ENCODE assay signal across 15 mouse cellular contexts in genomic region chr2:4302119-4302518, GRCm38 (mm10).
A peak's percentile ranks its signal among the peaks of the same experiment; 100 is the strongest.
DNase-seq lines count a peak whose midpoint lies in the region; ATAC-seq and TF ChIP-seq lines count a peak whose summit lies in the region.
"Had no signal": no experiment of that assay in that cellular context is flagged by ENCODE, and none has a peak within 500 bp of the region (broad histone marks: within the 10 kb centered on the region; RNA-seq: fewer than 3 reads in every experiment).

No protein-coding gene starts in this region.

- H3K4me3 ChIP-seq in forebrain, embryonic 10.5 days = peak overlapping the region; percentile 41; the same call in 1 of the 2 replicates
- no peak overlapping the region for H3K4me3 ChIP-seq in forebrain, postnatal 0 days (ENCODE audit: low read depth, low read length)
- H3K4me3 ChIP-seq in kidney, postnatal 0 days (replicated peaks; ENCODE audit: low read depth, low read length) = no peak overlapping the region
- H3K4me3 ChIP-seq in hindbrain, embryonic 11.5 days (ENCODE audit: low read depth, low read length) = no peak overlapping the region
- peak overlapping the region; percentile 56 for H3K4me3 ChIP-seq in limb, embryonic 13.5 days

- H3K27me3 ChIP-seq in forebrain, embryonic 10.5 days (ENCODE audit: poor library complexity, severe bottlenecking) = no peaks in the 10 kb centered on the region
- no peaks in the 10 kb centered on the region for H3K27me3 ChIP-seq in forebrain, postnatal 0 days (ENCODE audit: insufficient read depth, low read length)
- H3K27me3 ChIP-seq in kidney, postnatal 0 days (ENCODE audit: insufficient read depth, low read length) = no peaks in the 10 kb centered on the region
- no peaks in the 10 kb centered on the region for H3K27me3 ChIP-seq in hindbrain, embryonic 11.5 days (ENCODE audit: control insufficient read depth, insufficient read depth, low read length)
- no peaks in the 10 kb centered on the region for H3K27me3 ChIP-seq in limb, embryonic 13.5 days
- H3K27me3 ChIP-seq: neural tube, embryonic 12.5 days had no signal

- ATAC-seq in forebrain, postnatal 0 days = no peak
- no peak for ATAC-seq in kidney, postnatal 0 days (replicated peaks; ENCODE audit: low FRiP score, low read depth)
- ATAC-seq in hindbrain, embryonic 11.5 days (ENCODE audit: low FRiP score) = no peak
- no peak for ATAC-seq in limb, embryonic 13.5 days (ENCODE audit: low FRiP score, low read depth)

- 86% methylated on average over 3 of the region's 3 CpGs for WGBS in forebrain, embryonic 10.5 days
- WGBS in forebrain, postnatal 0 days = 80% methylated on average over 3 of the region's 3 CpGs
- WGBS in kidney, postnatal 0 days = 70% methylated on average over 3 of the region's 3 CpGs
- 92% methylated on average over 3 of the region's 3 CpGs for WGBS in hindbrain, embryonic 11.5 days
- 74% methylated on average over 3 of the region's 3 CpGs for whole genome bisulfite sequencing in limb, embryonic 13.5 days

- H3K9ac ChIP-seq in forebrain, postnatal 0 days = no peak overlapping the region
- no peak overlapping the region for H3K9ac ChIP-seq in kidney, postnatal 0 days (ENCODE audit: low read depth, low read length)
- no peak overlapping the region for H3K9ac ChIP-seq in hindbrain, embryonic 11.5 days (ENCODE audit: low read depth, low read length)
- H3K9ac ChIP-seq in limb, embryonic 13.5 days = peak overlapping the region; percentile 31; the same call in 1 of the 2 replicates
- H3K9ac ChIP-seq: liver, embryonic 14.5 days had no signal

- H3K9me3 ChIP-seq in forebrain, embryonic 10.5 days = no peaks in the 10 kb centered on the region
- no peaks in the 10 kb centered on the region for H3K9me3 ChIP-seq in forebrain, postnatal 0 days (ENCODE audit: low read length)
- H3K9me3 ChIP-seq in kidney, postnatal 0 days (replicated peaks; ENCODE audit: low read length) = no peaks in the 10 kb centered on the region
- no peaks in the 10 kb centered on the region for H3K9me3 ChIP-seq in hindbrain, embryonic 11.5 days (ENCODE audit: control insufficient read depth, low read length)
- no peaks in the 10 kb centered on the region for H3K9me3 ChIP-seq in limb, embryonic 13.5 days
- H3K9me3 ChIP-seq: G1E; neural tube, embryonic 12.5 days had no signal

- H3K27ac ChIP-seq in forebrain, embryonic 10.5 days = no peak overlapping the region
- no peak overlapping the region for H3K27ac ChIP-seq in forebrain, postnatal 0 days (ENCODE audit: low read depth, low read length)
- H3K27ac ChIP-seq in kidney, postnatal 0 days = no peak overlapping the region
- no peak overlapping the region for H3K27ac ChIP-seq in hindbrain, embryonic 11.5 days (ENCODE audit: low read depth, low read length)
- peak overlapping the region; percentile 96; the same call in 1 of the 2 replicates for H3K27ac ChIP-seq in limb, embryonic 13.5 days
- H3K27ac ChIP-seq: liver, embryonic 14.5 days had no signal

- no peak overlapping the region for H3K4me2 ChIP-seq in forebrain, postnatal 0 days (ENCODE audit: low read depth)
- peak overlapping the region; percentile 66 for H3K4me2 ChIP-seq in kidney, postnatal 0 days (ENCODE audit: low read length)
- H3K4me2 ChIP-seq in hindbrain, embryonic 11.5 days (replicated peaks; ENCODE audit: low read depth, low read length) = 0 out of 2 replicates have a peak overlapping the region, but pooled peaks have one; percentile 11
- peak overlapping the region; percentile 73 for H3K4me2 ChIP-seq in limb, embryonic 13.5 days (replicated peaks)

- H3K4me1 ChIP-seq in forebrain, embryonic 10.5 days = peaks cover 45% of the 10 kb centered on the region
- peaks cover 18% of the 10 kb centered on the region for H3K4me1 ChIP-seq in forebrain, postnatal 0 days (ENCODE audit: insufficient read depth)
- peaks cover 19% of the 10 kb centered on the region for H3K4me1 ChIP-seq in kidney, postnatal 0 days (replicated peaks; ENCODE audit: insufficient read depth, low read length)
- H3K4me1 ChIP-seq in hindbrain, embryonic 11.5 days (replicated peaks; ENCODE audit: control insufficient read depth, insufficient read depth, low read length) = peaks cover 13% of the 10 kb centered on the region
- H3K4me1 ChIP-seq in limb, embryonic 13.5 days = peaks cover 65% of the 10 kb centered on the region

- H3K36me3 ChIP-seq in forebrain, embryonic 10.5 days (replicated peaks) = no peaks in the 10 kb centered on the region
- no peaks in the 10 kb centered on the region for H3K36me3 ChIP-seq in forebrain, postnatal 0 days (ENCODE audit: insufficient read depth)
- no peaks in the 10 kb centered on the region for H3K36me3 ChIP-seq in kidney, postnatal 0 days (ENCODE audit: insufficient read depth, low read length)
- no peaks in the 10 kb centered on the region for H3K36me3 ChIP-seq in hindbrain, embryonic 11.5 days (ENCODE audit: control insufficient read depth, insufficient read depth, low read length)
- no peaks in the 10 kb centered on the region for H3K36me3 ChIP-seq in limb, embryonic 13.5 days
- H3K36me3 ChIP-seq: G1E; neural tube, embryonic 12.5 days had no signal

- no peak for DNase-seq in forebrain, embryonic 10.5 days (ENCODE audit: extremely low spot score, low spot score)
- no peak for DNase-seq in forebrain, postnatal 0 days
- DNase-seq in kidney, postnatal 0 days (ENCODE audit: low spot score) = no peak
- no peak for DNase-seq in kidney, postnatal 25 days
- DNase-seq in hindbrain, embryonic 11.5 days (ENCODE audit: low spot score) = no peak
- DNase-seq in cerebellum, adult 11-12 months = no peak
- no peak for DNase-seq in gastrocnemius, adult 18-20 months (ENCODE audit: low spot score)
- DNase-seq: cerebellum, postnatal 14 days; gastrocnemius, postnatal 25 days; kidney, adult 8-10 months; right cerebral cortex, postnatal 14 days had no signal

- TF ChIP-seq CTCF in forebrain, postnatal 0 days (IDR thresholded peaks at IDR 0.05; ENCODE audit: low read depth) = no peak
- TF ChIP-seq CTCF in kidney, postnatal 0 days (IDR thresholded peaks at IDR 0.05; ENCODE audit: low read depth) = no peak

Comparison
In these comparisons a context has a peak if more than half of its experiments do, and no peak if none do; other contexts are left out.
1. H3K4me3 ChIP-seq: peak in forebrain, embryonic 10.5 days (single experiment) and limb, embryonic 13.5 days (single experiment); none in forebrain, postnatal 0 days (single experiment), kidney, postnatal 0 days (single experiment) and hindbrain, embryonic 11.5 days (single experiment).